Mouse (Mus musculus): Measurements from ENCODE around the gene Poc1a. TPM values are rescaled to one million over a fixed set of nuclear protein-coding genes. Genes with fewer than 3 reads are reported as not detected.

Gene Poc1a
- total and polyA plus RNA-seq, 2 experiments from 2014 or later: 7.6 to 14.3 TPM

DNA sequence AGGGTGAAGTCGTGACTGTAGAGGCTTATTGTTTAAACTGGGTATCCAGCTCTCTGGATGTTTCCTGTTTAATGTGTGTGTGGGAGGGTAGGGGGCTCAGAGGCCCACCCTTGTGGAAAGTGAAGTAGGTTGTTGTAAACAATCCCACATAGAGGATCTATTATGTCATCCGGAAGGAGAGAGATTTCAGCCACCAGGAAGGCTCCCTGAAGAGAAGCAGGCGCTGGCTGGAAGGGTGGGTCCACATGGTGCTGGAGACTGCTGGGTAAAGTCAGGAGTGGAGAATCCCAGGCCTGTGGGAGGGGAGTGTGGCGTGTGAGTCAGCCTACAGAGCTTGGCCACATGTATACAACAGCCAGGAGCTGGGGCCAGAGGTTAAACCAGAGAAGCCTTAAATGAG, 30.6 kb upstream of the Poc1a start:
- ATAC-seq (no peak), DNase-seq (no peak)
- Histone ChIP-seq H3K9ac (no peak overlapping the region), H3K27me3 (ENCODE audit: insufficient read depth, low read length) (no peaks in the 10 kb centered on the region), H3K4me1 (ENCODE audit: insufficient read depth) (peaks cover 12% of the 10 kb centered on the region), H3K36me3 (ENCODE audit: insufficient read depth) (peaks cover 1% of the 10 kb centered on the region; the same call in 1 of the 2 replicates), H3K4me3 (ENCODE audit: low read depth, low read length) (no peak overlapping the region), H3K27ac (ENCODE audit: low read depth, low read length) (no peak overlapping the region), H3K9me3 (ENCODE audit: low read length) (no peaks in the 10 kb centered on the region), H3K4me2 (ENCODE audit: low read depth) (no peak overlapping the region)
- TF ChIP-seq CTCF (IDR thresholded peaks at IDR 0.05; ENCODE audit: low read depth): no peak
- WGBS: 56% methylated on average over 4 of the region's 4 CpGs

GRCm38 (mm10) chr9:106251066-106251465, 29.8 kb upstream of the Poc1a start:
- ATAC-seq: no peak
- Histone ChIP-seq H3K4me1 (ENCODE audit: insufficient read depth) (peaks cover 12% of the 10 kb centered on the region), H3K9me3 (ENCODE audit: low read length) (no peaks in the 10 kb centered on the region), H3K27ac (ENCODE audit: low read depth, low read length) (no peak overlapping the region), H3K4me2 (ENCODE audit: low read depth) (no peak overlapping the region), H3K4me3 (ENCODE audit: low read depth, low read length) (no peak overlapping the region), H3K9ac (no peak overlapping the region), H3K36me3 (ENCODE audit: insufficient read depth) (no peaks in the 10 kb centered on the region), H3K27me3 (ENCODE audit: insufficient read depth, low read length) (no peaks in the 10 kb centered on the region)
- DNase-seq: no peak
- no peak for TF ChIP-seq CTCF (IDR thresholded peaks at IDR 0.05; ENCODE audit: low read depth)
- WGBS: 81% methylated on average over 8 of the region's 8 CpGs

DNA sequence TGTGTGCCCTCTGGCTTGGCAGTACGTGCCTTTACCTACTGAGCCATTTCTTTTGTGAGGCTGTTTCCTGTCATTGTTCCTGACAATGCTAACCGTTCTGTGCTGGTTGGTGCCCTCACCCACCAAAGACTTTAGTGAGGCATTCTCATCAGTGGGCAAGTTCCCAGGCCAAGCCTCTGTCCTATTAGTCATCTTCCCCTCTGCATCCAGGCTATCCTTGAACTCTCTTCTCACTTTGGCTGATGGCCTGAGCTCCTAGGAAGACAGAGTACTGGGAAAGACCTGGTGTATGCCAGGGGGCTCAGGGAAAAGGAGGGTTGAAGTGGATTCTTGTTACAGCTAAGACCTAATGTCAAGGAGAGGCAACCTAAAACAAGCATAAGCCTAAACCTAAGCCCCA, 26.9 kb upstream of the Poc1a start:
- no peak overlapping the region for H3K4me2 ChIP-seq (ENCODE audit: low read depth)
- H3K9me3 ChIP-seq (ENCODE audit: low read length): no peaks in the 10 kb centered on the region
- no peaks in the 10 kb centered on the region for H3K36me3 ChIP-seq (ENCODE audit: insufficient read depth)
- H3K27ac ChIP-seq (ENCODE audit: low read depth, low read length): no peak overlapping the region
- DNase-seq: no peak
- TF ChIP-seq CTCF (IDR thresholded peaks at IDR 0.05; ENCODE audit: low read depth): no peak
- no peaks in the 10 kb centered on the region for H3K27me3 ChIP-seq (ENCODE audit: insufficient read depth, low read length)
- H3K9ac ChIP-seq: no peak overlapping the region
- ATAC-seq: no peak
- no peak overlapping the region for H3K4me3 ChIP-seq (ENCODE audit: low read depth, low read length)
- no peaks in the 10 kb centered on the region for H3K4me1 ChIP-seq (ENCODE audit: insufficient read depth)
- WGBS: 72% methylated on average over 2 of the region's 2 CpGs

DNA sequence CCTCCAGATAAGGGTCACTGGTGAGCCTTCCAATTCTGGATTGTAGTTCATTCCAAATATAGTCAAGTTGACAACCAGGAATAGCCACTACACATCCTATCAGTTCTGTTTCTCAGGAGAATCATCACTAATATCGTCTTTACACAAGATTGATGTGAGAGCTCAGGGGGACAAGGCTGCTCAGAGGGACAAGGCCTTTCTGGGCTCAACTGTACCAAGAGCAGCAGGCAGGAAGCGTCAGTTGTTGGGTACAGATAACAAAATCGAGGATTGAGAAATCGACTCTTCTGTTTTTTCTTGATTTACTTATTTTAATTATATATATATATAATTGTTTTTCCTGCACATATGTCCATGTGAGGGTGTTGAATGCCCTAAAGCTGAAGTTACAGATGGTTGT, 22.4 kb upstream of the Poc1a start:
- no peaks in the 10 kb centered on the region for H3K4me1 ChIP-seq (ENCODE audit: insufficient read depth)
- TF ChIP-seq CTCF (IDR thresholded peaks at IDR 0.05; ENCODE audit: low read depth): no peak
- H3K27me3 ChIP-seq (ENCODE audit: insufficient read depth, low read length): no peaks in the 10 kb centered on the region
- no peak overlapping the region for H3K9ac ChIP-seq
- H3K4me2 ChIP-seq (ENCODE audit: low read depth): no peak overlapping the region
- H3K9me3 ChIP-seq (ENCODE audit: low read length): no peaks in the 10 kb centered on the region
- ATAC-seq (no peak), DNase-seq (no peak)
- no peak overlapping the region for H3K27ac ChIP-seq (ENCODE audit: low read depth, low read length)
- H3K36me3 ChIP-seq (ENCODE audit: insufficient read depth): no peaks in the 10 kb centered on the region
- WGBS: 90% methylated on average over 4 of the region's 4 CpGs
- no peak overlapping the region for H3K4me3 ChIP-seq (ENCODE audit: low read depth, low read length)

DNA sequence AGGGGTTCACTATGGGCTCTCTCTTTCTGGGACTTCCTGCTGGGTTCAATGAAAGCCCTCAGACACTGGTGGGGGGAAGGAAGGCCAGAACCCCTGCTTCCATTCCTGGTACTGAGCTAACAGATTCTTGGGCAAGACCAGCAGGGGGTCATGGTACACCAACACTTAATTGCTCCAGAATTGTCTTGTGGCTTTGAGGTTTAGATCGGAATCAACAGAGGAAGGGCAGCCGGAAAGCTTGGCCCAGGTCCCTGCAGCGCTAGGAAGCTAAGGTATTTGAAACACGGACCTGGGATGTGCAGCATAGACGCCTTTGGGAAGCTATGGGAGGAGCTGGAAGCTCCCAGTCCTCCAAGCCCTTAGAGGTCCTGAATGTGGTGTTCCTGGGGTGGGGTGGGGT, 21.9 kb upstream of the Poc1a start:
- 69% methylated on average over 5 of the region's 5 CpGs for WGBS
- no peak for ATAC-seq
- no peak overlapping the region for H3K4me2 ChIP-seq (ENCODE audit: low read depth)
- no peak for DNase-seq
- no peak for TF ChIP-seq CTCF (IDR thresholded peaks at IDR 0.05; ENCODE audit: low read depth)
- no peaks in the 10 kb centered on the region for H3K27me3 ChIP-seq (ENCODE audit: insufficient read depth, low read length)
- H3K4me1 ChIP-seq (ENCODE audit: insufficient read depth): no peaks in the 10 kb centered on the region
- H3K9me3 ChIP-seq (ENCODE audit: low read length): no peaks in the 10 kb centered on the region
- no peaks in the 10 kb centered on the region for H3K36me3 ChIP-seq (ENCODE audit: insufficient read depth)
- H3K27ac ChIP-seq (ENCODE audit: low read depth, low read length): no peak overlapping the region
- H3K4me3 ChIP-seq (ENCODE audit: low read depth, low read length): no peak overlapping the region
- H3K9ac ChIP-seq: no peak overlapping the region

DNA sequence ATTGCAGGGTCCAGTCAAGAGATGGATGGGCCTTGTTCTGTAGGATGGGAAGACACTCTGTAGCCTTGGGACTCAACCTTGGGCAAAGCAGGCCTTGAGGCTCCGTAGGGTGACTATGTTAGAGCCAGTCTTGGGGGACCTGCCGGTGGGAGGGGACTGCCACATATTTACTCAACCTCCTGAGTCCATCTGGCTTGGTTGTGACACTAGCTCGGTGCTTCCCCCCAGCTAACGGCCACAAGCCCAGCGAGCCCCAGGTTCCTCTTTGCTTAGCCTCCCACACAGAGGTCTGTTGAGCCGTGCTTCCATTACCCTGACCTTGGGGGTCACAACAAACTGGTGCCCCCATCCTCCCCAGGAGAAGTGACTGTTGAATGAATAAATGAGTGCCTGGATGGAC, 19.8 kb upstream of the Poc1a start:
- ATAC-seq: no peak
- DNase-seq: no peak
- H3K27ac ChIP-seq (ENCODE audit: low read depth, low read length): no peak overlapping the region
- no peaks in the 10 kb centered on the region for H3K36me3 ChIP-seq (ENCODE audit: insufficient read depth)
- no peaks in the 10 kb centered on the region for H3K27me3 ChIP-seq (ENCODE audit: insufficient read depth, low read length)
- H3K9me3 ChIP-seq (ENCODE audit: low read length): no peaks in the 10 kb centered on the region
- TF ChIP-seq CTCF (IDR thresholded peaks at IDR 0.05; ENCODE audit: low read depth): no peak
- no peaks in the 10 kb centered on the region for H3K4me1 ChIP-seq (ENCODE audit: insufficient read depth)
- 84% methylated on average over 6 of the region's 6 CpGs for WGBS
- H3K9ac ChIP-seq: no peak overlapping the region
- no peak overlapping the region for H3K4me3 ChIP-seq (ENCODE audit: low read depth, low read length)
- no peak overlapping the region for H3K4me2 ChIP-seq (ENCODE audit: low read depth)

GRCm38 (mm10) chr9:106261491-106261890, 19.4 kb upstream of the Poc1a start:
- 85% methylated on average over 3 of the region's 3 CpGs for WGBS
- no peak for ATAC-seq
- Histone ChIP-seq H3K4me2 (ENCODE audit: low read depth) (no peak overlapping the region), H3K4me1 (ENCODE audit: insufficient read depth) (no peaks in the 10 kb centered on the region), H3K9ac (no peak overlapping the region), H3K27me3 (ENCODE audit: insufficient read depth, low read length) (no peaks in the 10 kb centered on the region), H3K4me3 (ENCODE audit: low read depth, low read length) (no peak overlapping the region), H3K36me3 (ENCODE audit: insufficient read depth) (no peaks in the 10 kb centered on the region), H3K27ac (ENCODE audit: low read depth, low read length) (no peak overlapping the region), H3K9me3 (ENCODE audit: low read length) (no peaks in the 10 kb centered on the region)
- DNase-seq: no peak
- TF ChIP-seq CTCF (IDR thresholded peaks at IDR 0.05; ENCODE audit: low read depth): no peak

GRCm38 (mm10) chr9:106262075-106262474, 18.8 kb upstream of the Poc1a start:
- no peak for DNase-seq
- no peak for ATAC-seq
- Histone ChIP-seq H3K9ac (no peak overlapping the region), H3K27ac (ENCODE audit: low read depth, low read length) (no peak overlapping the region), H3K4me3 (ENCODE audit: low read depth, low read length) (no peak overlapping the region), H3K4me2 (ENCODE audit: low read depth) (no peak overlapping the region), H3K9me3 (ENCODE audit: low read length) (no peaks in the 10 kb centered on the region), H3K4me1 (ENCODE audit: insufficient read depth) (no peaks in the 10 kb centered on the region), H3K36me3 (ENCODE audit: insufficient read depth) (no peaks in the 10 kb centered on the region), H3K27me3 (ENCODE audit: insufficient read depth, low read length) (no peaks in the 10 kb centered on the region)
- 83% methylated on average over 3 of the region's 3 CpGs for WGBS
- TF ChIP-seq CTCF (IDR thresholded peaks at IDR 0.05; ENCODE audit: low read depth): no peak
